Mouse (Mus musculus): ENCODE measurements at regions not wholly inside any gene's neighbourhood (a gene's known extent, or its start where the extent isn't known, plus 50 kb on each side); places are given as distances from the start of the nearest gene placed in this dataset.

DNA sequence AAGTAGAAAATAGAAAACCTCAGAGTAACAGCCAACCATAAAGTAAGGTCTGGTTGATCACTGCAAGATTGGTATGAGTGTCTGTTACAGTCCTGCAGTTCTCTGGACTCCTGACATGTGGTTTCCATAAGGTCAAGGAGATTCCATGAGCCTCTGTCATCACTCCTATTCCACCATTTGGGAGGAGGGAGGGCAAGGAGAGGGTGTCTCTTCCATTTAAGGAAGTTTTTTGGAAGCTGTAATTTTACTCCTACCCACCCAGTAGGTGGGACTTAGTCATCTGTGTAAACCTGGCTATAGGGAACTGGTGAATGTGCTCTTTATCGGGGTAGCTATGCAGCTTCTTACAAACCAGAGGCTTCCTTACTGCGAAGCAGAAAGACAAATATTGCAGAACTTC, 168.8 kb downstream of the Klf6 start:
- no peak for ATAC-seq (ENCODE audit: low read depth)
- H3K9ac ChIP-seq (replicated peaks; ENCODE audit: low read depth, low read length), result no peak overlapping the region

DNA sequence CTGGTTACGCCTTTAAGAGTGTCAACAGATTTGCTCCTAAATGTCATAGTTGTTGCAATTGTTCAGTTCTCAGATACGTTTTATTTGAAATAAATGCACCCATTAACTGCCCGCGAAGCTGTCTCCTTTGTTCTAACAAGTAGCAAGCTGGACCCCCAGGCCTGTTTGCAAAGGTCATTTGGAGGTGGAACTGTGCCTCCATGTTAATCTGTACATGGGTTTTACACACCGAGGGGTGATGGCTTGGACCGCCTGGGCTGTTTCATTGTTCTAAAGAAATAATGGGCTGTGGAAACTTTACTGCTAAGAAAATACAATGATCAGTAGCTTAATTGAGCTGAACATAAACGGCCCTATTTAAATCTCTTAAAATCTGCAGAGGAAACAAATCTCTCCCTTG, 178.8 kb downstream of the Klf6 start:
- no peaks in the 10 kb centered on the region for H3K36me3 ChIP-seq (ENCODE audit: control insufficient read depth, insufficient read depth, low read length)
- H3K27me3 ChIP-seq (ENCODE audit: control insufficient read depth, insufficient read depth, low read length), result no peaks in the 10 kb centered on the region
- H3K4me3 ChIP-seq (ENCODE audit: low read depth, low read length), result no peak overlapping the region
- no peak overlapping the region for H3K27ac ChIP-seq (ENCODE audit: low read depth, low read length)
- no peaks in the 10 kb centered on the region for H3K9me3 ChIP-seq (ENCODE audit: control insufficient read depth, low read length)
- H3K4me1 ChIP-seq (ENCODE audit: control insufficient read depth, insufficient read depth, low read length), result peaks cover 4% of the 10 kb centered on the region; the same call in 1 of the 2 replicates
- 13% methylated on average over 7 of the region's 7 CpGs for WGBS
- no peak overlapping the region for H3K4me2 ChIP-seq (ENCODE audit: low read depth, low read length)
- ATAC-seq (ENCODE audit: low read depth), result peak; percentile 50; the same call in 1 of the 2 replicates
- H3K9ac ChIP-seq (replicated peaks; ENCODE audit: low read depth, low read length), result no peak overlapping the region

More for the DNA sequence above, 168.8 kb downstream of the Klf6 start:
- Histone ChIP-seq H3K4me3 (ENCODE audit: low read depth, low read length) (no peak overlapping the region), H3K4me1 (ENCODE audit: control insufficient read depth, insufficient read depth, low read length) (no peaks in the 10 kb centered on the region), H3K9me3 (ENCODE audit: control insufficient read depth, low read length) (no peaks in the 10 kb centered on the region), H3K27ac (ENCODE audit: low read depth, low read length) (no peak overlapping the region), H3K4me2 (ENCODE audit: low read depth, low read length) (no peak overlapping the region), H3K36me3 (ENCODE audit: control insufficient read depth, insufficient read depth, low read length) (no peaks in the 10 kb centered on the region), H3K27me3 (ENCODE audit: control insufficient read depth, insufficient read depth, low read length) (no peaks in the 10 kb centered on the region)
- 88% methylated on average over 2 of the region's 2 CpGs for WGBS

DNA sequence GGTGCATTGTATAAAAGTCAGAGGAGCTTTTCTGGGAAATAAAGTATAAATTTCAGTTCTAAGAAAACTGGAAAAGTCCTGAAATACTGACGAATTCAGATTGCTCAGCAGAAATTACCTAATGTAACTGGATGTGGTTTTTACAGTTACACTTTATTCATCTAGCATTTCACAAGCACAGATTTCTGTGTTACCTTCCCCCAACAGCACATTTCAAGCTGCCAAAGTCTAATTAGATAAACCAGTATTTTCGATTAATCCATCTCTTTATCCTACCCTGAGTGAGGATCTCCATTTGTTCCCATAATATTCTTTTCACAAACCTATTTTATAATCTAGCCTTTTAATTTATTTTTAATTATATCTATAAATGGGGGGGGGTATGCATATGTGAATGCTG, 179.4 kb downstream of the Klf6 start:
- no peak overlapping the region for H3K4me3 ChIP-seq (ENCODE audit: low read depth, low read length)
- 70% methylated on average over 2 of the region's 2 CpGs for WGBS

DNA sequence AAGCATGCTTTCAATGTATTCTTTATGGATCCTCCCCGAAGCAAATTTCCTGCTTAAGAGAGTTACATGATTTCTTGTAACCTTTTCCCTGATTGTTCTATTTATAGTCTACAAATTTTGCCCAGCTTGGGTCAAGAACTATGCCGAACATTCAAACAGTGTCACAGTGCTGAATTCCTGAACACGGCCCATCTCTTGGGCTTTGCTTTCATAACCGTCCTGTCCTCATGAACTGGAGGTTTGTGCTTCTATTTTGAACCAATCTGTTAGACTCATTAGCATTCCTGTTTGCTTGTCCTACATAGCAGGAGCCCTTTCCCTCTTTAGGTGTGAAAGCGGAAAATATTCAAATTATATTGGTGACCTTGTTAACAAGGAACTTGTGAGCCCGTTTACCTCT, 181.2 kb downstream of the Klf6 start:
- 82% methylated on average over 6 of the region's 6 CpGs for WGBS
- ATAC-seq (ENCODE audit: low read depth), result no peak
- no peaks in the 10 kb centered on the region for H3K27me3 ChIP-seq (ENCODE audit: control insufficient read depth, insufficient read depth, low read length)
- no peak overlapping the region for H3K27ac ChIP-seq (ENCODE audit: low read depth, low read length)
- H3K9ac ChIP-seq (replicated peaks; ENCODE audit: low read depth, low read length), result no peak overlapping the region
- no peaks in the 10 kb centered on the region for H3K36me3 ChIP-seq (ENCODE audit: control insufficient read depth, insufficient read depth, low read length)
- H3K4me2 ChIP-seq (ENCODE audit: low read depth, low read length), result no peak overlapping the region
- H3K4me1 ChIP-seq (ENCODE audit: control insufficient read depth, insufficient read depth, low read length), result peaks cover 4% of the 10 kb centered on the region; the same call in 1 of the 2 replicates
- no peak overlapping the region for H3K4me3 ChIP-seq (ENCODE audit: low read depth, low read length)
- no peaks in the 10 kb centered on the region for H3K9me3 ChIP-seq (ENCODE audit: control insufficient read depth, low read length)

More for the DNA sequence above, 179.4 kb downstream of the Klf6 start:
- ATAC-seq (ENCODE audit: low read depth), result no peak
- H3K27ac ChIP-seq (ENCODE audit: low read depth, low read length), result no peak overlapping the region
- H3K36me3 ChIP-seq (ENCODE audit: control insufficient read depth, insufficient read depth, low read length), result no peaks in the 10 kb centered on the region
- H3K4me2 ChIP-seq (ENCODE audit: low read depth, low read length), result no peak overlapping the region
- H3K4me1 ChIP-seq (ENCODE audit: control insufficient read depth, insufficient read depth, low read length), result peaks cover 4% of the 10 kb centered on the region; the same call in 1 of the 2 replicates
- H3K9ac ChIP-seq (replicated peaks; ENCODE audit: low read depth, low read length), result no peak overlapping the region
- no peaks in the 10 kb centered on the region for H3K9me3 ChIP-seq (ENCODE audit: control insufficient read depth, low read length)
- H3K27me3 ChIP-seq (ENCODE audit: control insufficient read depth, insufficient read depth, low read length), result no peaks in the 10 kb centered on the region

GRCm38 (mm10) chr13:6059515-6060228, 198.4 kb downstream of the Klf6 start:
- Histone ChIP-seq H3K27me3 (ENCODE audit: control insufficient read depth, insufficient read depth, low read length) (no peaks in the 10 kb centered on the region), H3K4me2 (ENCODE audit: low read depth, low read length) (no peak overlapping the region), H3K36me3 (ENCODE audit: control insufficient read depth, insufficient read depth, low read length) (no peaks in the 10 kb centered on the region), H3K27ac (ENCODE audit: low read depth, low read length) (no peak overlapping the region), H3K4me1 (ENCODE audit: control insufficient read depth, insufficient read depth, low read length) (no peaks in the 10 kb centered on the region), H3K4me3 (ENCODE audit: low read depth, low read length) (no peak overlapping the region), H3K9me3 (ENCODE audit: control insufficient read depth, low read length) (no peaks in the 10 kb centered on the region), H3K9ac (replicated peaks; ENCODE audit: low read depth, low read length) (no peak overlapping the region)
- ATAC-seq (ENCODE audit: low read depth), result no peak
- WGBS, result 53% methylated on average over 6 of the region's 6 CpGs

DNA sequence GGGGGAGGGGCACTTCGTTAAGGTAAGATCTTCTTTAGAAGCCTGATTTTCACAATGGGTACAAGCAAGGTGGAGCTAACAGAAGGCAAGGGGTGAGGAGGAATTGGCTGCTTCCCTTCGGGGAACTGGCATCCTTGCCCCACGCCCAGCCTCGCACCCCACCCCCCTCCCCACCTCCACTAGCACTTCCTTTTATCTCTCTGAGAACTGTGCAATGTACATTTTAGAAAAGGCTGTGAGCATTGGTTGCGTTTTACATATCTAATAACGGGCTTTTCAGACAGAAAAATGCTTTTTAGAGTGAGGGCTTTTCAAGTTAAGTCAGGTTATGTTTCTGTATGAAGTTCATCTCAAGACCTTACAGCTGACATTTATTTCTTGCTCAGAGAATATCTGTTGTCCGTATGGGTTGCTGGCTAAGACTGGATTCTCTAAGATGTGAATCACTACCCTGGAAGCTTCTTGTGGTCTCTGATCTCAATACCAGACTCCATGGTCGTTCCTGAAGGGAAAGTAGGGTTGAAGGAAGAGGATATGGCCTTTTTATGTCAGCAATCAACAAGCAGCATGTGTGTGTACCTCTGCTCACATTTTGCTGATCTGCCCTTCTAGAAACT, 199.1 kb downstream of the Klf6 start:
- Histone ChIP-seq H3K27me3 (ENCODE audit: control insufficient read depth, insufficient read depth, low read length) (no peaks in the 10 kb centered on the region), H3K4me3 (ENCODE audit: low read depth, low read length) (no peak overlapping the region), H3K36me3 (ENCODE audit: control insufficient read depth, insufficient read depth, low read length) (no peaks in the 10 kb centered on the region), H3K27ac (ENCODE audit: low read depth, low read length) (no peak overlapping the region), H3K9ac (replicated peaks; ENCODE audit: low read depth, low read length) (no peak overlapping the region), H3K9me3 (ENCODE audit: control insufficient read depth, low read length) (no peaks in the 10 kb centered on the region), H3K4me2 (ENCODE audit: low read depth, low read length) (no peak overlapping the region), H3K4me1 (ENCODE audit: control insufficient read depth, insufficient read depth, low read length) (no peaks in the 10 kb centered on the region)
- ATAC-seq (ENCODE audit: low read depth), result no peak
- 62% methylated on average over 8 of the region's 8 CpGs for WGBS

GRCm38 (mm10) chr13:6062305-6062704, 201.0 kb downstream of the Klf6 start:
- ATAC-seq (ENCODE audit: low read depth), result no peak
- H3K4me2 ChIP-seq (ENCODE audit: low read depth, low read length), result no peak overlapping the region
- no peak overlapping the region for H3K27ac ChIP-seq (ENCODE audit: low read depth, low read length)
- no peak overlapping the region for H3K9ac ChIP-seq (replicated peaks; ENCODE audit: low read depth, low read length)
- no peaks in the 10 kb centered on the region for H3K36me3 ChIP-seq (ENCODE audit: control insufficient read depth, insufficient read depth, low read length)
- H3K4me1 ChIP-seq (ENCODE audit: control insufficient read depth, insufficient read depth, low read length), result no peaks in the 10 kb centered on the region
- WGBS, result 85% methylated on average over 4 of the region's 4 CpGs
- H3K4me3 ChIP-seq (ENCODE audit: low read depth, low read length), result no peak overlapping the region
- no peaks in the 10 kb centered on the region for H3K9me3 ChIP-seq (ENCODE audit: control insufficient read depth, low read length)
- H3K27me3 ChIP-seq (ENCODE audit: control insufficient read depth, insufficient read depth, low read length), result no peaks in the 10 kb centered on the region

- no peaks in the 10 kb centered on the region for H3K9me3 ChIP-seq (ENCODE audit: control insufficient read depth, low read length)
- H3K4me2 ChIP-seq (ENCODE audit: low read depth, low read length), result no peak overlapping the region
- H3K9ac ChIP-seq (replicated peaks; ENCODE audit: low read depth, low read length), result no peak overlapping the region
- H3K27ac ChIP-seq (ENCODE audit: low read depth, low read length), result no peak overlapping the region
- 77% methylated on average over 3 of the region's 3 CpGs for WGBS
- no peaks in the 10 kb centered on the region for H3K36me3 ChIP-seq (ENCODE audit: control insufficient read depth, insufficient read depth, low read length)
- H3K27me3 ChIP-seq (ENCODE audit: control insufficient read depth, insufficient read depth, low read length), result no peaks in the 10 kb centered on the region
- no peaks in the 10 kb centered on the region for H3K4me1 ChIP-seq (ENCODE audit: control insufficient read depth, insufficient read depth, low read length)
- no peak overlapping the region for H3K4me3 ChIP-seq (ENCODE audit: low read depth, low read length)
- ATAC-seq (ENCODE audit: low read depth), result no peak
These were observed 201.6 kb downstream of the Klf6 start for GRCm38 (mm10) chr13:6062729-6063386.
